Mouse (Mus musculus) lung, postnatal 0 days (tissue): ENCODE data around the gene Mroh8.

ENCODE experiments used
- CTCF ChIP-seq: IDR thresholded peaks from 2 replicates; pipeline ENCODE4 v1.5.1; 2016; ENCODE audit warnings: antibody characterized with exemption, mild to moderate bottlenecking
- EP300 ChIP-seq: IDR thresholded peaks from 2 replicates; pipeline ENCODE4 v1.6.1; 2016; ENCODE audit warnings: antibody characterized with exemption, mild to moderate bottlenecking, control low read depth

- TF ChIP-seq CTCF (no peak), EP300 (peak; percentile 12; the same call in 1 of the 2 replicates)
Observed at GRCm38 (mm10) chr2:157307715-157308265, 28.4 kb upstream of the Mroh8 start.
